Mouse (Mus musculus): ENCODE measurements around the gene Pdgfc. TPM values are rescaled to one million over a fixed set of nuclear protein-coding genes. Genes with fewer than 3 reads are reported as not detected.

Gene Pdgfc
- polyA plus RNA-seq, 1 experiment from 2014 or later = 3.3 TPM

DNA sequence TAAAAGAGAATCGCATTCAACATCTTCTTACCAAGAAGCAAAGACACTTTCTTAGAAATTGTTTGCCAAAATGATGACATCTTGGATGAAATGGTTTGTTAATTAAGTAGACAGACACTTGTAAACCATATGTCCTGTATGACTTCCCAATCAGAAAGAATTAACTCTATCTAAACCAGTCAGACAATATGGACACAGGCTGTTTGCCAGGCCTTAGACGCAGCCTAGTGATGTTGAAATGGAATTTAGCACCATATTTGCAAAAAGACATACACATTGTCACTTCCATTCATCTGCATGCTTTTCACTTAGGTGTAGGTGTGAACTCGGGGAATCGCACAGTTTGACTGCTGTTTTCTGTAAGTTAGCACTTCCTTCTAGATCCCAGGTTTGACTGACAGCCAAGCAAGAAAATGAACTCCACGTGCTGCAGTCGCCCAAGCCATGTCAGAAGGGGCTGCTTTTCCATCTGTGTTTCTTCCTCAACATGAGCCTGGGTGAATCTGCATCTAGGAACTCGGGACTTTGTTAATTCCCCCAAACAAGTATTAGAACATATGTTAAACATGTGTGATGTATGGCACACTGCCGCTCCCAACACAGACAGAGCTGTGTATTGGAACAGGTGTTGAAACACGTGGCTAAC, 10.5 kb upstream of the Pdgfc start:
- H3K27ac ChIP-seq (ENCODE audit: low read depth, low read length) = no peak overlapping the region
- H3K9ac ChIP-seq (replicated peaks; ENCODE audit: low read depth, low read length) = no peak overlapping the region
- H3K36me3 ChIP-seq (ENCODE audit: control insufficient read depth, insufficient read depth, low read length) = no peaks in the 10 kb centered on the region
- H3K4me3 ChIP-seq (ENCODE audit: low read depth, low read length) = no peak overlapping the region
- no peak overlapping the region for H3K4me2 ChIP-seq (ENCODE audit: low read depth, low read length)
- no peaks in the 10 kb centered on the region for H3K27me3 ChIP-seq (ENCODE audit: control insufficient read depth, insufficient read depth, low read length)
- no peaks in the 10 kb centered on the region for H3K4me1 ChIP-seq (ENCODE audit: control insufficient read depth, insufficient read depth, low read length)
- WGBS = 74% methylated on average over 9 of the region's 9 CpGs
- no peak for ATAC-seq (ENCODE audit: low read depth)
- H3K9me3 ChIP-seq (ENCODE audit: control insufficient read depth, low read length) = no peaks in the 10 kb centered on the region

DNA sequence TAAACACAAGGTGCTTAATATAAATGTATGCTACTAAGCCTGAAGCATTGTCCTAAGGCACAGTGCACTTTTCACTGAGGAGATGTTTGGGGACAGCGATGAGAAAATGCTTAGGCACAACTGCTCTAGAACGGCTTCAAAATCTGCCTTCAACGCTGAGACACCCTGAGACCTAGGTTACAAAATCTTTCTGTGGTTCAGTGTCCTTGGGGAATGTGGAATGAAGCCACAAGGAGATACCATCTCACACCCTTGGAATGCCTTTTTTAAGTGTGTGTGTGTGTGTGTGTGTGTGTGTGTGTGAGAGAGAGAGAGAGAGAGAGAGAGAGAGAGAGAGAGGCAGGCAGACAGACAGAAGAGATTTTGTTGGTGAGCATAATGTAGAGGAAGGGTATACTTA, 7.9 kb upstream of the Pdgfc start:
- 88% methylated on average over 3 of the region's 3 CpGs for WGBS
- H3K27me3 ChIP-seq (ENCODE audit: control insufficient read depth, insufficient read depth, low read length) = no peaks in the 10 kb centered on the region
- no peaks in the 10 kb centered on the region for H3K36me3 ChIP-seq (ENCODE audit: control insufficient read depth, insufficient read depth, low read length)
- no peak overlapping the region for H3K27ac ChIP-seq (ENCODE audit: low read depth, low read length)
- no peaks in the 10 kb centered on the region for H3K4me1 ChIP-seq (ENCODE audit: control insufficient read depth, insufficient read depth, low read length)
- H3K9ac ChIP-seq (replicated peaks; ENCODE audit: low read depth, low read length) = no peak overlapping the region
- H3K4me2 ChIP-seq (ENCODE audit: low read depth, low read length) = no peak overlapping the region
- ATAC-seq (ENCODE audit: low read depth) = no peak
- H3K4me3 ChIP-seq (ENCODE audit: low read depth, low read length) = no peak overlapping the region
- H3K9me3 ChIP-seq (ENCODE audit: control insufficient read depth, low read length) = no peaks in the 10 kb centered on the region

DNA sequence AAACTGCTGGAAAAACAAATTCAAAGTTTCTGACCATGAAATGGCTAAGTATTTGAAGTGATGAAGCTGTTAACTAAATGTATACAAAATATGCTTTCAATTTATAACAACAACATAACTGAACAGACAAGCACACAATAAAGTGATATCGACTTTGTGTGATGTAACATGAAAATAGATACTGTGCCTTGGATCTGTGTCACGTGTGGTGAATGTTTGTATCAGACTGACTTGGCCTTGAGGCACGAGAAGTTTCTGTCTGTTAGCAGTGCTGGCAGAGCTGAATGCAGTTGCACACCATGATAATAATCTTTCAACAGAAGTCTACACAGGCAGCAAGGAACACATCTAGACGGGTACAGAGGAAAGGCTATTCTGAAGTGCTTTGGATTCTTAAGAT, 6.9 kb upstream of the Pdgfc start:
- Histone ChIP-seq H3K9ac (replicated peaks; ENCODE audit: low read depth, low read length) (no peak overlapping the region), H3K27ac (ENCODE audit: low read depth, low read length) (no peak overlapping the region), H3K4me2 (ENCODE audit: low read depth, low read length) (no peak overlapping the region), H3K4me1 (ENCODE audit: control insufficient read depth, insufficient read depth, low read length) (no peaks in the 10 kb centered on the region), H3K36me3 (ENCODE audit: control insufficient read depth, insufficient read depth, low read length) (no peaks in the 10 kb centered on the region), H3K9me3 (ENCODE audit: control insufficient read depth, low read length) (no peaks in the 10 kb centered on the region), H3K27me3 (ENCODE audit: control insufficient read depth, insufficient read depth, low read length) (no peaks in the 10 kb centered on the region), H3K4me3 (ENCODE audit: low read depth, low read length) (no peak overlapping the region)
- 89% methylated on average over 4 of the region's 4 CpGs for WGBS
- ATAC-seq (ENCODE audit: low read depth) = no peak

DNA sequence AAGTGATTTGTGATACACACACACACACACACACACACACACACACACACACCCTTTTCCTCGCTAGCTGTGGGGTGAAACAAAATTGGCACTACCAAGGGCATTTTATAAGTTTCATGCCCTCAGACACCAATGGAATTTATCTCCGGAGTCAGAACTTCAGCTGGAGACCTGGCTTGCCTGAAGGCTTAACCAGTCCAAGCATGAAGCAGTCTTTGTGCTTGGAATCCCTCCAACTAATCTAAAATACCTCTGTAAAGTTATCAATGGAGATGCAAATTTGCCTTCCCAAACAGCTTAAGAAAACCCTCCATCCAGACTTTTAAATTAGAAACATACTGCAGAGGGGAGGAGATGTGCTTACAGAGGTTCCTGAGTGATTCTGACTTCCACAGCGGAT, 6.3 kb upstream of the Pdgfc start:
- no peak for ATAC-seq (ENCODE audit: low read depth)
- Histone ChIP-seq H3K36me3 (ENCODE audit: control insufficient read depth, insufficient read depth, low read length) (no peaks in the 10 kb centered on the region), H3K4me1 (ENCODE audit: control insufficient read depth, insufficient read depth, low read length) (no peaks in the 10 kb centered on the region), H3K27ac (ENCODE audit: low read depth, low read length) (no peak overlapping the region), H3K27me3 (ENCODE audit: control insufficient read depth, insufficient read depth, low read length) (no peaks in the 10 kb centered on the region), H3K9ac (replicated peaks; ENCODE audit: low read depth, low read length) (no peak overlapping the region), H3K9me3 (ENCODE audit: control insufficient read depth, low read length) (no peaks in the 10 kb centered on the region), H3K4me3 (ENCODE audit: low read depth, low read length) (no peak overlapping the region), H3K4me2 (ENCODE audit: low read depth, low read length) (no peak overlapping the region)
- 75% methylated on average over 3 of the region's 3 CpGs for WGBS

DNA sequence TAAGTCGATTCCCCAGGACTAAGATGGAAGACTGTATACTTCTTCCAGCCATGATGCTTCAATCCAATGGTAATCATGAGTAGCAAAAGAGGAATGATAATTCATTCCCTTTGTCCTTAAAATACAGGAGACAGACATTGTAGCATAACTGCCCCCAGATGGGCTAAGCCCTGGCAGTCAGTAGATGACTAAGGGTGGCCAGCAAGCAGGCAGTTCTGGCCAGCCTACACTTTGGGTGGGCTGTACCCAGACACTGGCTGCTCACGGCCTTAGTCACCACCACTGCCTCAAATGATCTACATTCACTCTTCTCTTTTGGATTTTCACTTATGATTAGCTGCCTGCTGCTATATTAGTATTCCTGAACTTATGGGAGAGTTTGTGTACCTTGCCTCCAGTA, 5.9 kb upstream of the Pdgfc start:
- H3K4me1 ChIP-seq (ENCODE audit: control insufficient read depth, insufficient read depth, low read length) = no peaks in the 10 kb centered on the region
- no peak overlapping the region for H3K4me3 ChIP-seq (ENCODE audit: low read depth, low read length)
- H3K4me2 ChIP-seq (ENCODE audit: low read depth, low read length) = no peak overlapping the region
- no peaks in the 10 kb centered on the region for H3K9me3 ChIP-seq (ENCODE audit: control insufficient read depth, low read length)
- no peaks in the 10 kb centered on the region for H3K27me3 ChIP-seq (ENCODE audit: control insufficient read depth, insufficient read depth, low read length)
- H3K9ac ChIP-seq (replicated peaks; ENCODE audit: low read depth, low read length) = no peak overlapping the region
- H3K27ac ChIP-seq (ENCODE audit: low read depth, low read length) = no peak overlapping the region
- H3K36me3 ChIP-seq (ENCODE audit: control insufficient read depth, insufficient read depth, low read length) = no peaks in the 10 kb centered on the region
- 69% methylated on average over 2 of the region's 2 CpGs for WGBS
- no peak for ATAC-seq (ENCODE audit: low read depth)

DNA sequence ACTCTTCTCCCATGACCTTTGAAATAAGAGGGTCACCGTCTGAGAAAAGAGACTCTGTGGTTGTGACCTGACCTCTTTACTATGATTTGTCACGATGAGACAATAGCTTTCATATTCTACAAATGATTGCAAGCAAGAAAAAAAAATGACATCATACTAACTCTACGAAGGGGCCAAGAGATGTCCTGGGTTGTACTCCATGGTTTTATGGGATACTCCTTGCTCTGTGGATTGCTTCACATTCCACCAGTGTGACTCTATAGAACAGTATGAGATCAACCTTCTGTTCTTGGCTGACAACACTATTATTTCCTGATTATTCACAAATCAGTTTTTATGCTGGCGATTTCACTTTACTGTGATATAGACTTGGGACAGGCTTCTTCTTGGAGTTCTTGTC, 4.2 kb upstream of the Pdgfc start:
- no peak overlapping the region for H3K4me2 ChIP-seq (ENCODE audit: low read depth, low read length)
- H3K27me3 ChIP-seq (ENCODE audit: control insufficient read depth, insufficient read depth, low read length) = no peaks in the 10 kb centered on the region
- no peak for ATAC-seq (ENCODE audit: low read depth)
- H3K4me3 ChIP-seq (ENCODE audit: low read depth, low read length) = no peak overlapping the region
- H3K36me3 ChIP-seq (ENCODE audit: control insufficient read depth, insufficient read depth, low read length) = no peaks in the 10 kb centered on the region
- no peaks in the 10 kb centered on the region for H3K9me3 ChIP-seq (ENCODE audit: control insufficient read depth, low read length)
- H3K27ac ChIP-seq (ENCODE audit: low read depth, low read length) = no peak overlapping the region
- WGBS = 57% methylated on average over 4 of the region's 4 CpGs
- H3K4me1 ChIP-seq (ENCODE audit: control insufficient read depth, insufficient read depth, low read length) = no peaks in the 10 kb centered on the region
- H3K9ac ChIP-seq (replicated peaks; ENCODE audit: low read depth, low read length) = no peak overlapping the region

DNA sequence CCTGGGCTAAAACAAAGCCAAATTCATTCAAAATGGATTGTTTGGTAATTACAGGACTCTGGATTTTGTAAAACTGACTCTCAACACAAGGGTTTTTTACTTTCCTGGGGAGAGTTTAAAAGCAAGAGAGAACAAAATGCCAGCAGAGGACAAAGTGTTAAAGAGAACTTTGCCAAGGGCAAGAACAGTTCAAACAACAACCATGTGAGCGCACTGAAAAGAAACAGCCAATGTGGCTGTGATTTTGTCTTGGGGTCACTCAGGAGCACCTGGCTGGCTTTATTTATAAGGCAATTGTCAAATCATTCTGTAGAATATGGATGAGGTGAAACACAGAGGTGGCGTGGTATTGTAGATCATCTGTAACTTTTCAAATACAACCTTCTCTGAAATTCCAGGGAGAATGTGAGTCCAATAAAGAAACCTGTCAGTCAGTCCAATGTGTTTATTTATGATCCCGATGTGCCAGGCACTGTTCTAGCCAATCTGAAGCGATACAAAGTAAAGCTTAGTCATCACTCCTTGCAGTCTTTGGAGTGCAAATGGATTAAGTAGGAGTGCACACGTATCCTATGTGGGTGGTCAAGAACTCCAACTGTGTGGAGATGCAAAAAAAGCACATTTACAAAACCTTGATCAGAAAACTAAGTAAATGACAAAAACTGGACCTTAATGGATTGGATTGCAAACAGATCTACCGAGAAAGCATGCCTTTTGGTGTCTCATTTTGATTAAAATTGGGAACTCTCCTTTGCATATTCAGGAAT, 1.7 kb upstream of the Pdgfc start:
- no peak for ATAC-seq (ENCODE audit: low read depth)
- Histone ChIP-seq H3K9ac (replicated peaks; ENCODE audit: low read depth, low read length) (no peak overlapping the region), H3K4me1 (ENCODE audit: control insufficient read depth, insufficient read depth, low read length) (no peaks in the 10 kb centered on the region), H3K4me3 (ENCODE audit: low read depth, low read length) (no peak overlapping the region), H3K36me3 (ENCODE audit: control insufficient read depth, insufficient read depth, low read length) (no peaks in the 10 kb centered on the region), H3K27ac (ENCODE audit: low read depth, low read length) (no peak overlapping the region), H3K9me3 (ENCODE audit: control insufficient read depth, low read length) (no peaks in the 10 kb centered on the region), H3K4me2 (ENCODE audit: low read depth, low read length) (no peak overlapping the region), H3K27me3 (ENCODE audit: control insufficient read depth, insufficient read depth, low read length) (no peaks in the 10 kb centered on the region)
- 61% methylated on average over 6 of the region's 6 CpGs for WGBS

DNA sequence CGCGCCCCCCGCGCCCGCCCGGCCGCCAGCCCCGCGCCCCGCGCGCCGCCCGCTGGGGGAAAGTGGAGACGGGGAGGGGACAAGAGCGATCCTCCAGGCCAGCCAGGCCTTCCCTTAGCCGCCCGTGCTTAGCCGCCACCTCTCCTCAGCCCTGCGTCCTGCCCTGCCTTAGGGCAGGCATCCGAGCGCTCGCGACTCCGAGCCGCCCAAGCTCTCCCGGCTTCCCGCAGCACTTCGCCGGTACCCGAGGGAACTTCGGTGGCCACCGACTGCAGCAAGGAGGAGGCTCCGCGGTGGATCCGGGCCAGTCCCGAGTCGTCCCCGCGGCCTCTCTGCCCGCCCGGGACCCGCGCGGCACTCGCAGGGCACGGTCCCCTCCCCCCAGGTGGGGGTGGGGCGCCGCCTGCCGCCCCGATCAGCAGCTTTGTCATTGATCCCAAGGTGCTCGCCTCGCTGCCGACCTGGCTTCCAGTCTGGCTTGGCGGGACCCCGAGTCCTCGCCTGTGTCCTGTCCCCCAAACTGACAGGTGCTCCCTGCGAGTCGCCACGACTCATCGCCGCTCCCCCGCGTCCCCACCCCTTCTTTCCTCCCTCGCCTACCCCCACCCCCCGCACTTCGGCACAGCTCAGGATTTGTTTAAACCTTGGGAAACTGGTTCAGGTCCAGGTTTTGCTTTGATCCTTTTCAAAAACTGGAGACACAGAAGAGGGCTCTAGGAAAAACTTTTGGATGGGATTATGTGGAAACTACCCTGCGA, 517 bp downstream of the Pdgfc start:
- Histone ChIP-seq H3K4me2 (ENCODE audit: low read depth, low read length) (peak overlapping the region; percentile 95), H3K4me3 (ENCODE audit: low read depth, low read length) (peak overlapping the region; percentile 76), H3K27ac (ENCODE audit: low read depth, low read length) (peak overlapping the region; percentile 52; the same call in 1 of the 2 replicates), H3K27me3 (ENCODE audit: control insufficient read depth, insufficient read depth, low read length) (no peaks in the 10 kb centered on the region), H3K9ac (replicated peaks; ENCODE audit: low read depth, low read length) (peak overlapping the region; percentile 63), H3K4me1 (ENCODE audit: control insufficient read depth, insufficient read depth, low read length) (no peaks in the 10 kb centered on the region), H3K36me3 (ENCODE audit: control insufficient read depth, insufficient read depth, low read length) (no peaks in the 10 kb centered on the region), H3K9me3 (ENCODE audit: control insufficient read depth, low read length) (no peaks in the 10 kb centered on the region)
- peak; percentile 94 for ATAC-seq (ENCODE audit: low read depth)
- WGBS = under 1% methylated on average over 51 of the region's 68 CpGs

DNA sequence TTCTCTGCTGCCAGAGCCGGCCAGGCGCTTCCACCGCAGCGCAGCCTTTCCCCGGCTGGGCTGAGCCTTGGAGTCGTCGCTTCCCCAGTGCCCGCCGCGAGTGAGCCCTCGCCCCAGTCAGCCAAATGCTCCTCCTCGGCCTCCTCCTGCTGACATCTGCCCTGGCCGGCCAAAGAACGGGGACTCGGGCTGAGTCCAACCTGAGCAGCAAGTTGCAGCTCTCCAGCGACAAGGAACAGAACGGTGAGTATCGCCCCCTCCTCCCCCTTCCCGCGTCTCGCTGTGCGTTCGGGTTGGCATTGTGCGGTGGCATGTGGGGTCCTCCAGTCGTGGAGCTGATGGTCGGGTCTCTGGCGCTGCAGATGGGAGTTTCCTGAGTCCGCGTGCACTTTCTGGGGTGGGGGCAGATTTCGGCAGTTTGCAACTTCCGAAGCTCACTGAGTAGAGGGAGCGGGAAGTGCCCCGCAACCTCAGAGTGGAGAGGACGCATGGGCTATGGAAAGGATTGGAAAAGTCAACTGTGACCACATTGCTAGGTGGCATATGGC, 1.2 kb downstream of the Pdgfc start:
- no peaks in the 10 kb centered on the region for H3K9me3 ChIP-seq (ENCODE audit: control insufficient read depth, low read length)
- H3K4me2 ChIP-seq (ENCODE audit: low read depth, low read length) = peak overlapping the region; percentile 95
- peak overlapping the region; percentile 52; the same call in 1 of the 2 replicates for H3K27ac ChIP-seq (ENCODE audit: low read depth, low read length)
- no peaks in the 10 kb centered on the region for H3K4me1 ChIP-seq (ENCODE audit: control insufficient read depth, insufficient read depth, low read length)
- under 1% methylated on average over 34 of the region's 34 CpGs for WGBS
- no peaks in the 10 kb centered on the region for H3K36me3 ChIP-seq (ENCODE audit: control insufficient read depth, insufficient read depth, low read length)
- H3K27me3 ChIP-seq (ENCODE audit: control insufficient read depth, insufficient read depth, low read length) = no peaks in the 10 kb centered on the region
- peak overlapping the region; percentile 76 for H3K4me3 ChIP-seq (ENCODE audit: low read depth, low read length)
- ATAC-seq (ENCODE audit: low read depth) = peak; percentile 66
- H3K9ac ChIP-seq (replicated peaks; ENCODE audit: low read depth, low read length) = peak overlapping the region; percentile 63
